Mouse (Mus musculus): ENCODE measurements around the gene Jakmip3. TPM values are rescaled to one million over a fixed set of nuclear protein-coding genes. Genes with fewer than 3 reads are reported as not detected.

Gene Jakmip3
- total and polyA plus RNA-seq, 3 experiments, result not detected

DNA sequence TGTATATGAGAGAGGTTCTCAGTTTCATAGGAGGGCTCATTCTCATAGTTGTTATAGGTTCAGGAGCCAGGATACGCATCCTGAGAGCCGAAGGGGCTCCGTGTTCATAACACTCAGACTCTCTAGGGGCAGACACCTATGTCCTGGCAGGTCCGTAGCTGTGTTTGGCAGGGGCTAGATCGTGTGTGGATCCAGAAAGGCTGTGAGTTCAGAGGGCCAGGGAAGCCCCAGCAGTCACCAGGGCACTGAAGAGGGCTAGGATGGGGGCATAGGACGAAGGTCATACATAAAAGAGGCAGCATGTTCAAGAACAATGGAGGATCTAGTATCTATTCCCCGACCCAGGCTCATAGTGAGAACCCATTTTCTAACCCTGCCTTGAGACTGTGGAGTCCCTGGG lies 154.8 kb downstream of the Jakmip3 start:
- Histone ChIP-seq H3K4me3 (ENCODE audit: control insufficient read depth in 1 of 2, insufficient read depth in 1 of 2, low read depth in 2 of 2, low read length in 2 of 2) (no peak overlapping the region), H3K9me3 (replicated peaks; ENCODE audit: insufficient read depth, low read length) (no peaks in the 10 kb centered on the region), H3K27ac (ENCODE audit: control insufficient read depth, low read depth, low read length) (no peak overlapping the region), H3K79me2 (ENCODE audit: control insufficient read depth, insufficient read depth, low read length, poor library complexity) (no peaks in the 10 kb centered on the region), H3K27me3 (ENCODE audit: control insufficient read depth in 1 of 2, insufficient read depth in 2 of 2, low read length in 2 of 2) (no peaks in the 10 kb centered on the region), H3K4me1 (ENCODE audit: control insufficient read depth in 1 of 2, insufficient read depth in 2 of 2, low read length in 2 of 2) (no peaks in the 10 kb centered on the region), H3K9ac (ENCODE audit: control insufficient read depth, low read depth, low read length, poor library complexity, severe bottlenecking) (no peak overlapping the region), H3K36me3 (ENCODE audit: control insufficient read depth in 1 of 2, insufficient read depth in 2 of 2, low read length in 2 of 2) (no peaks in the 10 kb centered on the region)
- no peak for DNase-seq (ENCODE audit: low read depth, low spot score)
- TF ChIP-seq SIN3A (IDR thresholded peaks at IDR 0.05; ENCODE audit: low read length), result no peak
- no peak for TF ChIP-seq NRF1 (IDR thresholded peaks at IDR 0.05; ENCODE audit: insufficient read depth, low read depth, low read length, poor library complexity, severe bottlenecking)
- no peak for TF ChIP-seq JUND (IDR thresholded peaks at IDR 0.05; ENCODE audit: low read depth, low read length)
- TF ChIP-seq SMC3 (IDR thresholded peaks at IDR 0.05; ENCODE audit: low read depth, low read length), result no peak
- no peak for TF ChIP-seq MYC (IDR thresholded peaks at IDR 0.05; ENCODE audit: low read depth, low read length)
- TF ChIP-seq CTCF (IDR thresholded peaks at IDR 0.05 in 2 of 3, conservative IDR thresholded peaks at IDR 0.05 in 1 of 3; ENCODE audit: control insufficient read depth in 1 of 3, insufficient read depth in 1 of 3, low read depth in 2 of 3, low read length in 3 of 3, poor library complexity in 1 of 3, severe bottlenecking in 1 of 3), result no peak
- TF ChIP-seq E2F4 (IDR thresholded peaks at IDR 0.05; ENCODE audit: borderline replicate concordance, low read depth, low read length), result no peak
- TF ChIP-seq HCFC1 (IDR thresholded peaks at IDR 0.05; ENCODE audit: low read depth, low read length), result no peak
- no peak for TF ChIP-seq CHD1 (IDR thresholded peaks at IDR 0.05; ENCODE audit: low read depth, low read length)
- TF ChIP-seq MXI1 (IDR thresholded peaks at IDR 0.05; ENCODE audit: low read depth, low read length), result no peak

DNA sequence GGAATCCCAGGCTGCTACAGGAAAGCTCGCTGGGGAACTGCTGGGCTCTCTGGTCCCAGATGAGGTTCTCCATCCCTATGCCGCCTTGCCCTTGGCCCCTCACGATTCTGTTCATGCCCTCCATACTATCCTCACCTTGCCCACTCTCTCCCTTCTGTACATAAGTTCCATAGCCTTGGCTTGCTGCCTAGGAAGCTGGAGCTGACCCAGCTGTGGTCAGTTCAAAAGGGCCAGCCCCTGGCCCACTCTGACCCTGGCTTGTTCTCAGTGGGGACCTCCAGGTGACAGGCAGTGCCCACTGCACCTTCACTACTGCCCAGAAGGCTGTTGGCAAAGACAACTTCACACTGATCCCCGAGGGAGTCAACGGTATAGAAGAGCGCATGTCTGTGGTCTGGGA lies 155.9 kb downstream of the Jakmip3 start:
- no peaks in the 10 kb centered on the region for H3K4me1 ChIP-seq (ENCODE audit: control insufficient read depth in 1 of 2, insufficient read depth in 2 of 2, low read length in 2 of 2)
- no peak overlapping the region for H3K27ac ChIP-seq (ENCODE audit: control insufficient read depth, low read depth, low read length)
- H3K4me3 ChIP-seq (ENCODE audit: control insufficient read depth in 1 of 2, insufficient read depth in 1 of 2, low read depth in 2 of 2, low read length in 2 of 2), result no peak overlapping the region
- H3K9me3 ChIP-seq (replicated peaks; ENCODE audit: insufficient read depth, low read length), result no peaks in the 10 kb centered on the region
- no peaks in the 10 kb centered on the region for H3K36me3 ChIP-seq (ENCODE audit: control insufficient read depth in 1 of 2, insufficient read depth in 2 of 2, low read length in 2 of 2)
- TF ChIP-seq HCFC1 (IDR thresholded peaks at IDR 0.05; ENCODE audit: low read depth, low read length) (no peak), JUND (IDR thresholded peaks at IDR 0.05; ENCODE audit: low read depth, low read length) (no peak), MAZ (IDR thresholded peaks at IDR 0.05; ENCODE audit: low read depth, low read length) (no peak), TBP (IDR thresholded peaks at IDR 0.05; ENCODE audit: low read depth, low read length) (no peak), TAL1 (IDR thresholded peaks at IDR 0.05; ENCODE audit: low read length) (no peak), TCF12 (IDR thresholded peaks at IDR 0.05; ENCODE audit: low read depth, low read length) (no peak), CHD1 (IDR thresholded peaks at IDR 0.05; ENCODE audit: low read depth, low read length) (no peak), GABPA (IDR thresholded peaks at IDR 0.05; ENCODE audit: low read depth, low read length) (no peak), MXI1 (IDR thresholded peaks at IDR 0.05; ENCODE audit: low read depth, low read length) (no peak), E2F4 (IDR thresholded peaks at IDR 0.05; ENCODE audit: borderline replicate concordance, low read depth, low read length) (no peak), ETS1 (IDR thresholded peaks at IDR 0.05; ENCODE audit: low read depth, low read length) (no peak), EP300 (IDR thresholded peaks at IDR 0.05; ENCODE audit: low read depth in 1 of 2, low read length in 2 of 2) (no peak), BHLHE40 (IDR thresholded peaks at IDR 0.05; ENCODE audit: borderline replicate concordance, low read depth, low read length) (no peak), ZC3H11A (IDR thresholded peaks at IDR 0.05; ENCODE audit: low read depth, low read length) (no peak), KAT2A (conservative IDR thresholded peaks at IDR 0.05; ENCODE audit: low read depth, low read length) (no peak), RCOR1 (IDR thresholded peaks at IDR 0.05; ENCODE audit: low read depth, low read length) (no peak)
- no peak for DNase-seq (ENCODE audit: low read depth, low spot score)
- no peaks in the 10 kb centered on the region for H3K27me3 ChIP-seq (ENCODE audit: control insufficient read depth in 1 of 2, insufficient read depth in 2 of 2, low read length in 2 of 2)
- no peak overlapping the region for H3K9ac ChIP-seq (ENCODE audit: control insufficient read depth, low read depth, low read length, poor library complexity, severe bottlenecking)
- H3K79me2 ChIP-seq (ENCODE audit: control insufficient read depth, insufficient read depth, low read length, poor library complexity), result no peaks in the 10 kb centered on the region

Measured in MEL (cell line).